Mouse (Mus musculus) testis, adult 2 months (tissue): ENCODE data around the gene Bpi.

ENCODE experiments used
- CTCF ChIP-seq: fragments of 200-500 bp; IDR thresholded peaks from 2 replicates; pipeline ENCODE4 v1.5.1; 2012; ENCODE audit warnings: low read depth, mild to moderate bottlenecking, inconsistent platforms, low read length, moderate library complexity; ENCODE audit not compliant: control insufficient read depth, insufficient read depth, insufficient replicate concordance
- POLR2A ChIP-seq: fragments of 200-500 bp; IDR thresholded peaks from 2 replicates; pipeline ENCODE4 v1.6.1; 2012; ENCODE audit warnings: low read depth, mild to moderate bottlenecking, inconsistent platforms, low read length, moderate library complexity; ENCODE audit not compliant: control insufficient read depth

DNA sequence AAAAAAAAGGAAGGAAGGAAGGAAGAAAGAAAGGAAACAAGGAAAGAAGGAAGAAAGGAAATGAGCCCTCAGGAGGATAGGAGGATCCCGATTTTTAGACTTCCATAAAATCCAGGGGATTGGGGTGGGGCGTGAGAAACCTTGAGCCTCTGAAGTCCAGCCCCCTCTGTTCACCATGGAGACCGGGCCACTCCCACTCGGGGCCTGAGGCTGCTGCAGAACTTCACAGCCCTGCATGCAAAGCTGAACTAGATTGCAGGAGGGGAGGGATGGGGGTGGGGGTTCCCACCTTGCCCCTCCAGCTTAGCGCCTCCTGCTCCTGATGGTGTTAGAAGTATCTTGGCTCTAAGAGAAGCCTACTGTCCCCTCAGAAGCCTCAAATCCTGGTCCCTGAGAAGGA is 1.0 kb upstream of the Bpi start:
- TF ChIP-seq CTCF = no peak
- TF ChIP-seq POLR2A = no peak
